Mouse (Mus musculus) stomach, embryonic 16.5 days (tissue): ENCODE results near the gene Olfr26. TPM values are rescaled to one million over a fixed set of nuclear protein-coding genes. Genes with fewer than 3 reads are reported as not detected.
"Not testable (repeated sequence)": the region's sequence is repeated elsewhere in the genome, so short reads cannot be mapped to it uniquely, and the experiment has no call there.

Experiments
- ATAC-seq: fragments of 200-750 bp; cut with Nextera tagmentation; 2 replicates; pipeline ENCODE4 v1.8.0; 2017; ENCODE audit warnings: moderate number of reproducible peaks, moderate TSS enrichment; ENCODE audit not compliant: insufficient read depth, low FRiP score
- H3K27ac ChIP-seq: fragments of 300-500 bp; sonication (generic); 2 replicates; pipeline ENCODE4 v1.5.1; 2014; ENCODE audit warnings: low read length
- H3K27me3 ChIP-seq: fragments of 300-500 bp; sonication (generic); 2 replicates; pipeline ENCODE4 v1.6.1; 2014; ENCODE audit warnings: low read length, control low read depth, mixed read lengths; ENCODE audit not compliant: control insufficient read depth, insufficient read depth
- H3K36me3 ChIP-seq: fragments of 300-500 bp; sonication (generic); 2 replicates; pipeline ENCODE4 v1.6.1; 2014; ENCODE audit warnings: low read length; ENCODE audit not compliant: control insufficient read depth, insufficient read depth
- H3K4me1 ChIP-seq: fragments of 300-500 bp; sonication (generic); 2 replicates; pipeline ENCODE4 v1.6.1; 2014; ENCODE audit warnings: low read length, control low read depth, mixed read lengths; ENCODE audit not compliant: control insufficient read depth, insufficient read depth
- H3K4me2 ChIP-seq: fragments of 300-500 bp; sonication (generic); 2 replicates; pipeline ENCODE4 v1.6.1; 2014; ENCODE audit warnings: low read depth, low read length, mixed read lengths
- H3K4me3 ChIP-seq: fragments of 300-500 bp; sonication (generic); replicated peaks from 2 replicates; pipeline ENCODE4 v1.5.1; 2014; ENCODE audit warnings: mild to moderate bottlenecking, low read length
- H3K9ac ChIP-seq: fragments of 300-500 bp; sonication (generic); 2 replicates; pipeline ENCODE4 v1.6.1; 2014; ENCODE audit warnings: low read length
- H3K9me3 ChIP-seq: fragments of 300-500 bp; sonication (generic); replicated peaks from 2 replicates; pipeline ENCODE4 v1.6.1; 2016; ENCODE audit warnings: low read length, control low read depth; ENCODE audit not compliant: control insufficient read depth
- WGBS: fragments of 180-500 bp; shearing (Covaris S2); extraction: QIAGEN DNeasy Blood & Tissue Kit; methylation state at CpG from one replicate; pipeline ENCODE4 v1.1.7; 2014; 5-methylcytosine and 5-hydroxymethylcytosine counted together
- polyA plus RNA-seq: library from polyadenylated mRNA; unstranded; fragments of >200 nt; fragmentation: Nextera tagmentation; extraction: Ambion mirVana; gene quantifications from 2 replicates; pipeline ENCODE4 v1.2.1, GENCODE M21; 2015

Gene Olfr26
- polyA plus RNA-seq, result not detected in 2 replicates

GRCm38 (mm10) chr9:38854760-38855159 lies at the start of gene Olfr26:
Gene Olfr26 (plus strand): TSS chr9:38855060.
- H3K4me3 ChIP-seq, result no peak within 1 kb of the TSS
- H3K4me2 ChIP-seq, result no peak within 1 kb of the TSS
- no peaks in the 10 kb centered on the region for H3K9me3 ChIP-seq
- no peaks in the 10 kb centered on the region for H3K4me1 ChIP-seq
- no peak within 1 kb of the TSS for H3K27ac ChIP-seq
- no peaks in the 10 kb centered on the region for H3K36me3 ChIP-seq
- ATAC-seq, result no peak
- no peak within 1 kb of the TSS for H3K9ac ChIP-seq
- H3K27me3 ChIP-seq, result no peaks in the 10 kb centered on the region

- Histone ChIP-seq H3K27me3 (no peaks in the 10 kb centered on the region), H3K9me3 (no peaks in the 10 kb centered on the region), H3K4me3 (no peak overlapping the region), H3K9ac (no peak overlapping the region), H3K4me2 (no peak overlapping the region), H3K27ac (no peak overlapping the region), H3K4me1 (no peaks in the 10 kb centered on the region), H3K36me3 (no peaks in the 10 kb centered on the region)
- ATAC-seq, result no peak
Observed at GRCm38 (mm10) chr9:38805696-38806095, 49.2 kb upstream of the Olfr26 start.

GRCm38 (mm10) chr9:38814314-38814713 lies 40.5 kb upstream of the Olfr26 start, which contains the start of gene Olfr922:
Gene Olfr922 (plus strand): TSS chr9:38814614.
- no peak within 1 kb of the TSS for H3K27ac ChIP-seq
- no peak within 1 kb of the TSS for H3K4me2 ChIP-seq
- no peaks in the 10 kb centered on the region for H3K36me3 ChIP-seq
- no peaks in the 10 kb centered on the region for H3K4me1 ChIP-seq
- H3K27me3 ChIP-seq, result no peaks in the 10 kb centered on the region
- no peak within 1 kb of the TSS for H3K9ac ChIP-seq
- no peak for ATAC-seq
- WGBS, result 62% methylated on average over 2 of the region's 2 CpGs
- no peaks in the 10 kb centered on the region for H3K9me3 ChIP-seq
- H3K4me3 ChIP-seq, result no peak within 1 kb of the TSS

GRCm38 (mm10) chr9:38815458-38815986 lies 39.3 kb upstream of the Olfr26 start:
- no peaks in the 10 kb centered on the region for H3K27me3 ChIP-seq
- no peak overlapping the region for H3K27ac ChIP-seq
- 78% methylated on average over 1 of the region's 1 CpGs for WGBS
- H3K4me2 ChIP-seq, result no peak overlapping the region
- no peaks in the 10 kb centered on the region for H3K4me1 ChIP-seq
- H3K9ac ChIP-seq, result no peak overlapping the region
- no peak for ATAC-seq
- no peaks in the 10 kb centered on the region for H3K36me3 ChIP-seq
- no peak overlapping the region for H3K4me3 ChIP-seq
- H3K9me3 ChIP-seq, result no peaks in the 10 kb centered on the region

- H3K9me3 ChIP-seq, result no peaks in the 10 kb centered on the region
- H3K4me3 ChIP-seq, result no peak within 1 kb of the TSS
- no peaks in the 10 kb centered on the region for H3K4me1 ChIP-seq
- ATAC-seq, result no peak
- no peak within 1 kb of the TSS for H3K27ac ChIP-seq
- H3K36me3 ChIP-seq, result no peaks in the 10 kb centered on the region
- 91% methylated on average over 1 of the region's 1 CpGs for WGBS
- no peaks in the 10 kb centered on the region for H3K27me3 ChIP-seq
- H3K9ac ChIP-seq, result no peak within 1 kb of the TSS
- H3K4me2 ChIP-seq, result no peak within 1 kb of the TSS
Observed at GRCm38 (mm10) chr9:38826245-38826644, 28.6 kb upstream of the Olfr26 start, which contains the start of gene Olfr923. Gene Olfr923 (plus strand): TSS chr9:38826545.

- no peak for ATAC-seq
Observed at GRCm38 (mm10) chr9:38833027-38833426, 21.8 kb upstream of the Olfr26 start.

GRCm38 (mm10) chr9:38844149-38844548 lies 10.7 kb upstream of the Olfr26 start, which contains the start of gene Olfr924:
Gene Olfr924 (plus strand): TSS chr9:38844449.
- Histone ChIP-seq H3K9ac (no peak within 1 kb of the TSS), H3K4me3 (no peak within 1 kb of the TSS), H3K4me1 (no peaks in the 10 kb centered on the region), H3K9me3 (no peaks in the 10 kb centered on the region), H3K4me2 (no peak within 1 kb of the TSS), H3K27ac (no peak within 1 kb of the TSS), H3K36me3 (no peaks in the 10 kb centered on the region), H3K27me3 (no peaks in the 10 kb centered on the region)
- ATAC-seq, result no peak
- WGBS, result 77% methylated on average over 1 of the region's 1 CpGs

More at GRCm38 (mm10) chr9:38833027-38833426, 21.8 kb upstream of the Olfr26 start:
- Histone ChIP-seq H3K4me3 (no peak overlapping the region), H3K36me3 (no peaks in the 10 kb centered on the region), H3K9me3 (no peaks in the 10 kb centered on the region), H3K27ac (no peak overlapping the region), H3K9ac (no peak overlapping the region), H3K4me1 (no peaks in the 10 kb centered on the region), H3K4me2 (no peak overlapping the region), H3K27me3 (no peaks in the 10 kb centered on the region)
- 89% methylated on average over 2 of the region's 2 CpGs for WGBS

- H3K4me3 ChIP-seq, H3K9me3 ChIP-seq, H3K27me3 ChIP-seq, H3K4me1 ChIP-seq, H3K36me3 ChIP-seq, H3K27ac ChIP-seq, ATAC-seq, H3K4me2 ChIP-seq, H3K9ac ChIP-seq: not testable (repeated sequence)
- WGBS, result 56% methylated on average over 2 of the region's 2 CpGs
Observed at GRCm38 (mm10) chr9:38874880-38875279, 20.0 kb downstream of the Olfr26 start.

- WGBS, result 81% methylated on average over 2 of the region's 2 CpGs
- H3K27me3 ChIP-seq, result no peaks in the 10 kb centered on the region
- no peak for ATAC-seq
- H3K4me3 ChIP-seq, result no peak within 1 kb of the TSS
- H3K27ac ChIP-seq, result no peak within 1 kb of the TSS
- no peaks in the 10 kb centered on the region for H3K36me3 ChIP-seq
- no peak within 1 kb of the TSS for H3K4me2 ChIP-seq
- H3K9me3 ChIP-seq, result peaks cover 8% of the 10 kb centered on the region; the same call in 1 of the 2 replicates
- H3K4me1 ChIP-seq, result no peaks in the 10 kb centered on the region
- no peak within 1 kb of the TSS for H3K9ac ChIP-seq
Observed at GRCm38 (mm10) chr9:38876826-38877225, 22.0 kb downstream of the Olfr26 start, which contains the start of gene Olfr926. Gene Olfr926 (plus strand): TSS chr9:38877126.
